Mouse (Mus musculus): Measurements from ENCODE around the gene Rbbp9.
"Not testable (repeated sequence)": the region's sequence is repeated elsewhere in the genome, so short reads cannot be mapped to it uniquely, and the experiment has no call there.

The Rbbp9 gene

DNA sequence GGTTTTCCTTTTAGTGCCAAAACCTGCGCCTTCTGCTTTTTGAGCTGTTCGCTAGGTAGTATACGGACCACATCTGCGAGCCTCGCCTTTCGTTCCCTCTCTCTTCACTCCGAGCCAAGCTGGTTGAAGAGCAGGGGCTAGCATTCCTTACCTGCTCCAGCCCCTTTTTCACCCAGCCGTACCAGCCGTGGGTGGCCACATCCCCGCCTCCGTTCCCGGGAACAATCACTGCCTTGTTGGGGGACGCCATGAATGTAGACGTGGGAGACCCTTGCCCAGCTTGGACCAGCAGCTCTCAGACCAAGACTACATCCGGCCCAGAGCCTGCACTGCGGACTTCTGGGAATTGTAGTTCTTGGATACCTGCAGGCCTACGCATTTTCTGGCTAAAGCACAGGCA is at the start of gene Rbbp9:
Rbbp9 (minus strand) TSS at position 341 of the 400 bp plus-strand sequence.
- peak; percentile 65 to 66 for DNase-seq

GRCm38 (mm10) chr2:144599831-144600687 is 49.4 kb upstream of the Rbbp9 start, which contains the start of gene Dtd1:
TSS of gene Dtd1 (plus strand) at chr2:144599897.
- DNase-seq: peak; percentile 92 to 93

DNA sequence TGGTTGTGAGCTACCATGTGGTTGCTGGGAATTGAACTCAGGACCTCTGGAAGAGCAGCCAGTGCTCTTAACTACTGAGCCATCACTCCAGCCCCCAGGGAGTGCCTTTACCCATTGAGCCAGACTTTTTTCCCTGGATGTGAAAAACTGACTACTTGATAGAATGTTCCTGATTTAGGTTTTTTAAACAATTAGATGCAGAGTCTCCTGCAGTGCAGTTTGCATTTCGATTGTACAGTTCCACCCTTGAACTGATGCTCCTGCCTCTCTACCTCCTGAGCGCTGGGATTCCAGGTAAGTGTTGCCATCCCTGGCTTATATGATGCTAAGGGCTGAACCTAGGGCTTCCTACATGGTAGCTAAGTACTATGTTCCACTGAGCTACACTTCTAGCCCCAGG is 47.3 kb upstream of the Rbbp9 start:
- DNase-seq: no peak

- DNase-seq: peak; percentile 82 to 85
Measured at GRCm38 (mm10) chr2:144593951-144594651, 43.4 kb upstream of the Rbbp9 start, which contains the start of gene Smim26. TSS of gene Smim26 (plus strand) at chr2:144594054.

DNA sequence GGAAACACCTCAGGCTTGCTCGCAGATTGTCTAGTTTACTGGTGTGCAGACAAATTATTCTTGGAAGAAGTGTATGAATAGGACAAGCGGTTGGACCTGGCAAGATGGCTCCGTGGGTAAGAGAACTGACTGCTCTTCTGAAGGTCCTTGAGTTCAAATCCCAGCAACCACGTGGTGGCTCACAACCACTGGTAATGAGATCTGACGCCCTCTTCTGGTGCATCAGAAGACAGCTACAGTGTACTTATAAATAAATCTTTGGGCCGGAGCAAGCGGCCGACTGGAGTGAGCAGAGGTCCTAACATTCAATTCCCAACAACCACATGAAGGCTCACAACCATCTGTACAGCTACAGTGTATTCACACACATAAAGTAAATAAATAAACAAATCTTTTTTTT is 42.4 kb upstream of the Rbbp9 start:
- not testable (repeated sequence) for DNase-seq

GRCm38 (mm10) chr2:144588723-144589122 is 38.1 kb upstream of the Rbbp9 start:
- DNase-seq: no peak

- peak; percentile 97 to 98 for DNase-seq
Measured at GRCm38 (mm10) chr2:144555820-144556552, 5.3 kb upstream of the Rbbp9 start, which contains the start of gene Sec23b. TSS of gene Sec23b (plus strand) at chr2:144556229.

GRCm38 (mm10) chr2:144555286-144555819 is 4.7 kb upstream of the Rbbp9 start:
- DNase-seq: no peak

DNA sequence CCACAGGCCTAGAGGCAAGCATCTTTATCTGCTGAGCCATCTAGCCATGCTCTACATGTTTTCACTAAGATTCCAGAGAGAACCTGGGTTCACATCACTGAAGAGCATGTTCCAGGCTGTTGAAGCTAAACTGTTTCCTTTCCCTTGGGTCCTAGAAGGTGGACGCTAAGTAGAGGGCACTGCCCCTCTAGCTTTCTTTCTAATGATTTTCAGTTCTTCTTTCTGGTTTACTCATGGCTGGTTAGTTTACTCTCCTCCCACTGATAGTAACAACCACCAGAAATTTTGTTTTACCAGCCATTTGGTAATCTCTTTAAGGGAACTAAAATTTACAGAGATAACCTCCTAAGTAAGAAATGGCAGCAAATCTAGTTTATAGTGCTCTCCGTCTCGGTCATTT is 3.2 kb upstream of the Rbbp9 start:
- DNase-seq: no peak

- DNase-seq: no peak
Measured at GRCm38 (mm10) chr2:144547559-144547958, 3.1 kb downstream of the Rbbp9 start.

- peak; percentile 66 to 88 for DNase-seq
Measured at GRCm38 (mm10) chr2:144545481-144545880, 5.2 kb downstream of the Rbbp9 start.

GRCm38 (mm10) chr2:144545061-144545460 is 5.6 kb downstream of the Rbbp9 start:
- DNase-seq: no peak

- DNase-seq: peak; percentile 66 to 81
Measured at GRCm38 (mm10) chr2:144544630-144545029, 6.0 kb downstream of the Rbbp9 start.

- no peak for DNase-seq
Measured at GRCm38 (mm10) chr2:144543670-144544069, 7.0 kb downstream of the Rbbp9 start.

DNA sequence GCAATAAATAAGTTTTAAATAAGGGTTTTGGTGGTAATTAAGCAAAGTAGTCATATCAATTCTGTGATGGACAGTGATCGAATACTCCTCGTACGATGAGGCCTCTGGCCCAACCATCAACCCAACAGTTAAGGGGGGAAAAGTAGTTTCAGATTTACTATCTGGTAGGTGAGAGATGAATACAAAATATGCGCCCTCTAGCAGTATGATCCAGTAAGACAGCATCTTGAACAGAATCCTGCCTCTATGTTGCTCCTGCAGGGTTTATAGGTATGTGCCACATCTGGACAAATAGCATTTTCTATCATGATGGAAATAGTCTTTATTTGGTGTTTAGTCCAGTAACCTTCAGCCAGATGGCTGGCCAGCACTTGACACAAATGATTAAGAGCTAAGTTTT is 9.4 kb downstream of the Rbbp9 start:
- DNase-seq: no peak

DNA sequence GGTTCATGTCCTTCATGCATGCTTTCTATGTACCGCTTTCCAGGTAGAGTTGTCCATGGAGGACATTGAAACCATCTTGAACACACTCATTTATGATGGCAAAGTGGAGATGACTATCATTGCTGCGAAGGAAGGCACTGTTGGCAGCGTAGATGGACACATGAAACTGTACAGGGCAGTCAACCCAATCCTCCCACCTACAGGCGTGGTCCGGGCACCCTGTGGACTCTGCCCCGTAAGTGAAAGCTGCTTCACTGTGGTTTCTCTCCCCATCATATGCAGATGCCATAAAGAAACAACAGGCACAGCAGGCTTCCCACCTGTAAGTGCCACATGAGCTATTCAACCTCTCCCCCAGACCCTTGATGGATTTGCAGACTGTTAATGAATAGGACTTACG is 13.5 kb downstream of the Rbbp9 start:
- peak in 1 of 2 experiments; percentile 54 for DNase-seq

- no peak for DNase-seq
Measured at GRCm38 (mm10) chr2:144527821-144528174, 22.9 kb downstream of the Rbbp9 start.

GRCm38 (mm10) chr2:144526981-144527820 is 23.5 kb downstream of the Rbbp9 start, which contains the start of the genes Dzank1 and Polr3f:
TSS of gene Dzank1 (minus strand) at chr2:144527414.
TSS of gene Polr3f (plus strand) at chr2:144527718.
- DNase-seq: peak; percentile 98

GRCm38 (mm10) chr2:144525856-144526255 is 24.8 kb downstream of the Rbbp9 start:
- no peak for DNase-seq

- DNase-seq: no peak
Measured at GRCm38 (mm10) chr2:144519772-144520171, 30.9 kb downstream of the Rbbp9 start.

- no peak for DNase-seq
Measured at GRCm38 (mm10) chr2:144514619-144515018, 36.0 kb downstream of the Rbbp9 start.

GRCm38 (mm10) chr2:144502134-144502533 is 48.5 kb downstream of the Rbbp9 start:
- no peak for DNase-seq
